Mouse (Mus musculus) midbrain, embryonic 16.5 days (tissue): ENCODE data around the gene Ttc21a. TPM values are rescaled to one million over a fixed set of nuclear protein-coding genes. Genes with fewer than 3 reads are reported as not detected.

Source experiments
- ATAC-seq: fragments of 200-750 bp; cut with Nextera tagmentation; 2 replicates; pipeline ENCODE4 v1.8.0; 2017; ENCODE audit warnings: moderate TSS enrichment
- H3K27ac ChIP-seq: fragments of 300-500 bp; sonication (generic); 2 replicates; pipeline ENCODE4 v1.5.1; 2014; ENCODE audit warnings: mild to moderate bottlenecking, low read length, mixed read lengths
- H3K27me3 ChIP-seq: fragments of 300-500 bp; sonication (generic); 2 replicates; pipeline ENCODE4 v1.6.1; 2014; ENCODE audit warnings: low read depth, low read length, mixed read lengths; ENCODE audit not compliant: control insufficient read depth, insufficient read depth
- H3K36me3 ChIP-seq: fragments of 300-500 bp; sonication (generic); 2 replicates; pipeline ENCODE4 v1.6.1; 2014; ENCODE audit warnings: mild to moderate bottlenecking, low read length, moderate library complexity, mixed read lengths; ENCODE audit not compliant: control insufficient read depth, insufficient read depth
- H3K4me1 ChIP-seq: fragments of 300-500 bp; sonication (generic); 2 replicates; pipeline ENCODE4 v1.6.1; 2014; ENCODE audit warnings: mild to moderate bottlenecking, low read length, mixed read lengths; ENCODE audit not compliant: control insufficient read depth, insufficient read depth
- H3K4me2 ChIP-seq: fragments of 300-500 bp; sonication (generic); 2 replicates; pipeline ENCODE4 v1.6.1; 2014; ENCODE audit warnings: mild to moderate bottlenecking, low read length, mixed read lengths
- H3K4me3 ChIP-seq: fragments of 300-500 bp; sonication (generic); 2 replicates; pipeline ENCODE4 v1.5.1; 2014; ENCODE audit warnings: low read depth, mild to moderate bottlenecking, low read length, moderate library complexity, mixed read lengths
- H3K9ac ChIP-seq: fragments of 300-500 bp; sonication (generic); 2 replicates; pipeline ENCODE4 v1.6.1; 2014; ENCODE audit warnings: low read depth, low read length, mixed read lengths
- H3K9me3 ChIP-seq: fragments of 300-500 bp; sonication (generic); replicated peaks from 2 replicates; pipeline ENCODE4 v1.6.1; 2014; ENCODE audit warnings: mild to moderate bottlenecking, low read length, mixed read lengths; ENCODE audit not compliant: control insufficient read depth, poor library complexity, severe bottlenecking
- WGBS: fragments of 180-500 bp; shearing (Covaris S2); extraction: QIAGEN DNeasy Blood & Tissue Kit; methylation state at CpG from one replicate; pipeline ENCODE4 v1.1.7; 2014; 5-methylcytosine and 5-hydroxymethylcytosine counted together
- polyA plus RNA-seq: library from polyadenylated mRNA; unstranded; fragments of >200 nt; fragmentation: Nextera tagmentation; extraction: Ambion mirVana; gene quantifications from 2 replicates; pipeline ENCODE4 v1.2.1, GENCODE M21; 2015

Gene Ttc21a
- polyA plus RNA-seq, 1 experiment from 2014 or later = 1.0 TPM

GRCm38 (mm10) chr9:119994207-119994606 is 56.8 kb downstream of the Ttc21a start:
- Histone ChIP-seq H3K9ac (no peak overlapping the region), H3K4me2 (no peak overlapping the region), H3K27me3 (no peaks in the 10 kb centered on the region), H3K36me3 (no peaks in the 10 kb centered on the region), H3K9me3 (no peaks in the 10 kb centered on the region), H3K27ac (no peak overlapping the region), H3K4me3 (no peak overlapping the region), H3K4me1 (no peaks in the 10 kb centered on the region)
- no peak for ATAC-seq
- WGBS = 80% methylated on average over 7 of the region's 7 CpGs

DNA sequence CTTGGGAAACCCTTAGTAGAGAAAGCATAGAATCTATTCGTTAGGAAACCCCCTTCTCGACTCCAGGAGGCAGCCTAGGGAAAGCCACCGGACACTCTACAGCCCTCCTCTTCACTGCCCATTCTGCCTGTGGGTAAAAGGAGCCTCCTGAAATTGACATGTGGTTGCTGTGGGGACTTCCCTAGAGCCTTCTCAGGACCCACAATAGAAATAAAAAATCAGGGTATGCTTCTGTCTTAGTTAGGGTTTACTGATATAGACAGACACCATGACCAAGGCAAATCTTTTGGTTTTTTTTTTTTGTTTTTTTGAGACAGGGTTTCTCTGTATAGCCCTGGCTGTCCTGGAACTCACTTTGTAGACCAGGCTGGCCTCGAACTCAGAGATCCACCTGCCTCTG is 58.7 kb downstream of the Ttc21a start:
- no peaks in the 10 kb centered on the region for H3K9me3 ChIP-seq

DNA sequence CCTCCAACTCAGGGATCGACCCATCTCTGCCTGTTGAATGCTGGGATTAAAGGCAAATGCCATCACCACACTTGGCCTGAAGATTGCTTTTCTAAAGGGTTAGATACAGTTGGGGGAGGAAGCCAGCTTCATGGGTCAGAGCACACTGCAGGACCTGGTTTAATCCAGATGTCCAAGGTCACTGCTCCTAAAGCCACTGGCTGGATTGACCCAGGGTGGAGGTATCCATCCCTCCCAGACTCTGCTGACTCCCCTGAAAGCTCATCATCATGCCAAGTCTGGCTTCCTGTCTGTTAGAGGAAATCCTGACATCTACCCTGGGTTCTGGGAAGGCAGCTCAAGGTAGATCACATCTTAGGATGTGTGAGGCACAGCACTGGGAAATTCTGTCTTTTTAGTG is 61.4 kb downstream of the Ttc21a start:
- Histone ChIP-seq H3K4me3 (no peak overlapping the region), H3K9ac (no peak overlapping the region), H3K4me2 (no peak overlapping the region), H3K27me3 (no peaks in the 10 kb centered on the region; the same call in 1 of the 2 replicates), H3K9me3 (no peaks in the 10 kb centered on the region), H3K36me3 (no peaks in the 10 kb centered on the region), H3K27ac (no peak overlapping the region), H3K4me1 (no peaks in the 10 kb centered on the region)
- no peak for ATAC-seq
- WGBS = 72% methylated on average over 1 of the region's 1 CpGs

More for the DNA sequence above, 58.7 kb downstream of the Ttc21a start:
- Histone ChIP-seq H3K27me3 (no peaks in the 10 kb centered on the region; the same call in 1 of the 2 replicates), H3K9ac (no peak overlapping the region), H3K4me2 (no peak overlapping the region), H3K4me3 (no peak overlapping the region), H3K4me1 (no peaks in the 10 kb centered on the region), H3K27ac (no peak overlapping the region), H3K36me3 (no peaks in the 10 kb centered on the region)
- ATAC-seq = no peak
- WGBS = 80% methylated on average over 4 of the region's 4 CpGs

DNA sequence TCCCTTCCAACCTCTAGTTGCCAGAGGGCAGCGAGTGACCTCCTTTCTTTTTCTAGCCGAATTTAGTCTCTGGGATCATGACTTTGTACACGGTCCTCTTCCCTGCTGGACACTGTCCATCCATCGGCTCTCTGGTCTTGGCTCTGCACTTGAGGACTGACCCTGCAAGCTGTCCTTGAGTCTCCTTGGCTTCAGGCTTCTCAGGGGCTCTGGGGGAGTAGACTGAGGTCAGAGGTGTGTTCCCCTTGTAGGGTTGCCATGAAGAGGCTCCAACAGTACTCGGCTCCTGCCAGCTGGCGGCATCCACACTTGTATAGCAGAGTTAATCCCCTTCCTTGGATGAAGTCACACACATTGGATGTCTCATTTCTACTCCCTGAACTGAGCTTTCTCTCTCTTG is 62.2 kb downstream of the Ttc21a start:
- 66% methylated on average over 6 of the region's 6 CpGs for WGBS
- no peak overlapping the region for H3K4me2 ChIP-seq
- no peaks in the 10 kb centered on the region; the same call in 1 of the 2 replicates for H3K27me3 ChIP-seq
- H3K4me3 ChIP-seq = no peak overlapping the region
- no peak overlapping the region for H3K9ac ChIP-seq
- no peak overlapping the region for H3K27ac ChIP-seq
- no peaks in the 10 kb centered on the region for H3K36me3 ChIP-seq
- H3K9me3 ChIP-seq = no peaks in the 10 kb centered on the region
- H3K4me1 ChIP-seq = no peaks in the 10 kb centered on the region
- ATAC-seq = no peak

DNA sequence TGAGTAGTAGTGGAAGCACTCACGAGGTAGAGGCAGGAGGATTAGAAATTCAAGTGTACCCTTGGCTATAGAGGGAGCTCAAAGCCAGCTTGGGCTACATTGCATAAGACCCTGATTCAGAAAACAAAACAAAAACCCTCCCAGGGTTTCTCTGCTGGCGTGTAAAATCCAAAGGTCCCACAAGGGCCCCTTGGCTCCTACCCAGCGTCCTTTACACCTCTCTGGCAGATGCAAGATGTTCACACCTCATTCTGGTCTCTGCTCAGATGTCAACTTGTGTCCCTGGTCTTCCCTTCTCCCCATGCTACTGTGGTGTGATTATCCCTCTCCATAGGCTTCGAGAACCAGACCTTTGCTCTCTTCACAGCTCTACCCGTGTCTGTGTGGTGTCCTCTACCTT is 63.4 kb downstream of the Ttc21a start:
- no peak overlapping the region for H3K4me3 ChIP-seq
- WGBS = 82% methylated on average over 5 of the region's 5 CpGs
- no peak overlapping the region for H3K9ac ChIP-seq
- no peaks in the 10 kb centered on the region for H3K4me1 ChIP-seq
- no peaks in the 10 kb centered on the region; the same call in 1 of the 2 replicates for H3K27me3 ChIP-seq
- ATAC-seq = no peak
- no peaks in the 10 kb centered on the region for H3K36me3 ChIP-seq
- H3K27ac ChIP-seq = no peak overlapping the region
- no peak overlapping the region for H3K4me2 ChIP-seq
- H3K9me3 ChIP-seq = no peaks in the 10 kb centered on the region

DNA sequence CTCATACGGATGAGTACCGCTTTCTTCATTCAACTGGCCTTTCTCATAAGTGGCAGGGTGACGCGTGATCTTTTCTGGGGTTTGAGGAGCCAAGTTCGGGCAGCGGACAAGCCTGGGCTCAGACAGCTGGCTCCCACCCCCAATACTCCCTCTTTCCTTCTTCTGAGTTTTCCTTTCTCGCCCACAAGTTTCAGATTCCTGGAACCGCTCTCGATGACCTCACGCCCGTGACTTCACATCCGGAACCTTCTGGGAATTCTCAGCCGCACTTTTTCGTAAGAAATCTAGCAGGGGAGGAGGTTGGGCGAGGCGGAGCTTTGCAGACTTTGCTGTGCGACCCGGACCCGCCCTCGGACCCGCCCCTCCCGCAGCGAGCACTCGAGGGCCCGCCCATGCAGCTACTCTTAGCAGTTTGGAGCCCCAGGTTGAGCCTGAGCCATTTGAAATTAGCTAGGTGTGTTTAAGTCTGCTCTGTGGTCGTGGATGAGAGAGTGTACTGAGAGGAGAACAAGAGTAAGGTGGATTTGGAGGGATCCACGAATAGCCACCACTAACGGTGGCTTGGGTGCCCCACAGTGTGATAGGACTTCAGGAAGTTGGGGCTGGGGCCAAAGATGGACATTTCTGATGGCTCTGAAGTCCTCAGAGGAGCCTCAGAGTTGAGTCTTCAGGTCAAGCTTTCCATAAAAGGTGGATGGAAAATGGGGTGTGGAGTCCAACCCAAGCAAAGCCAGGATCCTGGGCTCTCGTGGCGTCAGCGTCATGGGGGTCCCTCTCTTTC is 64.7 kb downstream of the Ttc21a start:
- H3K27me3 ChIP-seq = no peaks in the 10 kb centered on the region; the same call in 1 of the 2 replicates
- H3K9me3 ChIP-seq = no peaks in the 10 kb centered on the region
- 9% methylated on average over 31 of the region's 31 CpGs for WGBS
- no peak for ATAC-seq
- no peaks in the 10 kb centered on the region for H3K4me1 ChIP-seq
- H3K27ac ChIP-seq = no peak overlapping the region
- H3K36me3 ChIP-seq = no peaks in the 10 kb centered on the region
- peak overlapping the region; percentile 28 for H3K4me3 ChIP-seq
- peak overlapping the region; percentile 46 for H3K9ac ChIP-seq
- peak overlapping the region; percentile 54 for H3K4me2 ChIP-seq

- no peak for ATAC-seq
- Histone ChIP-seq H3K9me3 (no peaks in the 10 kb centered on the region), H3K9ac (no peak overlapping the region), H3K27me3 (no peaks in the 10 kb centered on the region; the same call in 1 of the 2 replicates), H3K27ac (no peak overlapping the region), H3K4me1 (no peaks in the 10 kb centered on the region), H3K4me3 (no peak overlapping the region), H3K4me2 (no peak overlapping the region), H3K36me3 (no peaks in the 10 kb centered on the region)
- 76% methylated on average over 5 of the region's 5 CpGs for WGBS
Observed at GRCm38 (mm10) chr9:120002893-120003292, 65.5 kb downstream of the Ttc21a start.

DNA sequence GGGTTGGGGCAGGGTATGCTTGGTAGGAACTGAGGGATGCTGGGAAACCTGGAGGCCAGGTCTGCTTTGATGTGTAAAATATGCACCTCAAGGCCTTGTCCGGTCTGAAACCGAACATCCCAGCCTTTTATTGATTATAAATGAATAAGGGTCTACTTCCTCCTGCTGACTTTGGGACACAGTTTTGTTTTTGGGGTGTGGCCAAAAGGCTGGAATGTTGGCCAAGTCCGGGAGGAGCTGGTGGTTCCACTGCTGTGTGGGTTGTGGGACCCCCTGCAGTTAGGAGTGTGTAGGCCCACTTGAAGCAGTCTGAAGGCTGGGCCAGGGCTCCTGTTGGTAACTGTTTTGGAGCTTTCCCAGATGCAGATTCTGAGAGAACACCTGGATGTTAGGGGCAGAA is 68.5 kb downstream of the Ttc21a start:
- Histone ChIP-seq H3K4me2 (no peak overlapping the region), H3K36me3 (no peaks in the 10 kb centered on the region), H3K9ac (no peak overlapping the region), H3K27ac (no peak overlapping the region), H3K4me3 (no peak overlapping the region), H3K4me1 (no peaks in the 10 kb centered on the region), H3K9me3 (no peaks in the 10 kb centered on the region), H3K27me3 (no peaks in the 10 kb centered on the region; the same call in 1 of the 2 replicates)
- no peak for ATAC-seq
- WGBS = 77% methylated on average over 3 of the region's 3 CpGs

- no peak overlapping the region for H3K4me3 ChIP-seq
- H3K27me3 ChIP-seq = no peaks in the 10 kb centered on the region
- H3K4me2 ChIP-seq = no peak overlapping the region
- 85% methylated on average over 1 of the region's 1 CpGs for WGBS
- H3K36me3 ChIP-seq = no peaks in the 10 kb centered on the region
- H3K9me3 ChIP-seq = no peaks in the 10 kb centered on the region
- ATAC-seq = no peak
- no peak overlapping the region for H3K9ac ChIP-seq
- no peak overlapping the region for H3K27ac ChIP-seq
- no peaks in the 10 kb centered on the region for H3K4me1 ChIP-seq
Observed at GRCm38 (mm10) chr9:120007833-120008232, 70.4 kb downstream of the Ttc21a start.
